Mouse (Mus musculus) c-Kit-positive CD71-positive TER-119-positive erythroid progenitor cells, embryonic 14.5 days (primary cell): ENCODE measurements around the gene Dicer1.

Experiments used
- DNase-seq: peaks from one replicate; pipeline ENCODE4 v3.0.0-alpha.2; 2013; ENCODE audit warnings: low spot score

The Dicer1 gene

GRCm38 (mm10) chr12:104677371-104677924, 74.3 kb downstream of the Dicer1 start:
- peak; percentile 15 for DNase-seq

- no peak for DNase-seq
These were observed 75.0 kb downstream of the Dicer1 start for GRCm38 (mm10) chr12:104676535-104677370.

GRCm38 (mm10) chr12:104672976-104673375, 78.8 kb downstream of the Dicer1 start:
- DNase-seq = no peak

GRCm38 (mm10) chr12:104672406-104672805, 79.3 kb downstream of the Dicer1 start:
- no peak for DNase-seq

DNA sequence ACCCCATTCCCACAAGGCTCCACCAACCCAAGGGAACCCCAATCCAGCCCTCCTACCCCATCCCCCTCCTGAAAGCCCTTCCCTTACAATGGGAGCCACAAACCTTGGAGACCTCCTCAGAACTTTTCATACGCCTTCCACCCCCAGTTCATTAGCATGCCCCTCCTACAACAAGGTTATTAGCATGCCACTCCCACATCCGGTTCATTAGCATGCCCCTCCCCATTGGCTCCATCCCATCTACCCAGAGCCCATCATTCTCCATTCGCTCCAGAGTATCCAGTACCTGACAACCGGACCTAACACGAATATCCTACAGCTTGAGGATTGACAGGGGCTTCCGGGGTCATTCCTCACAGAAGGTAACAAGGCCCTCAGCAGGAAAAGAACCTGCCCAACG, 83.9 kb downstream of the Dicer1 start:
- no peak for DNase-seq

DNA sequence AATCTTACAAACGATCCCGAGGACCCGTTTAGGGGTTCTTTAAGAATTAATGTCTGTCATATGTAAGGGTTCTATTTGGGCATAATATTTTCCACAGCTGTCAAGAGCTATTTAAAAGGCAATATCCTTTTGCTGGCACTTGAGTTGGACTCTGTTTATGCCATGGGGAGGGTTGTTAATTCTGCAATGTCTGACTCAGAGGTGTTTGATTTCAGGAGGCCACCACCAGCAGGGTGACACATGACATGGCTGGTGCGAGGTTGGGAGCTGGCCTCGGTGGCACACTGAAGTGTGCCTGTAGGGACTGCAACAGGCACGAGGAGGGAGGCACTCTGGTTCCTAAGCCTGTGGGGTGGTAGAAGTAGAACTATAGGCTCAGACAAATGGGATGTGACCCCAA, 85.8 kb downstream of the Dicer1 start:
- no peak for DNase-seq

- DNase-seq = no peak
These were observed 86.2 kb downstream of the Dicer1 start for GRCm38 (mm10) chr12:104665521-104665920.

DNA sequence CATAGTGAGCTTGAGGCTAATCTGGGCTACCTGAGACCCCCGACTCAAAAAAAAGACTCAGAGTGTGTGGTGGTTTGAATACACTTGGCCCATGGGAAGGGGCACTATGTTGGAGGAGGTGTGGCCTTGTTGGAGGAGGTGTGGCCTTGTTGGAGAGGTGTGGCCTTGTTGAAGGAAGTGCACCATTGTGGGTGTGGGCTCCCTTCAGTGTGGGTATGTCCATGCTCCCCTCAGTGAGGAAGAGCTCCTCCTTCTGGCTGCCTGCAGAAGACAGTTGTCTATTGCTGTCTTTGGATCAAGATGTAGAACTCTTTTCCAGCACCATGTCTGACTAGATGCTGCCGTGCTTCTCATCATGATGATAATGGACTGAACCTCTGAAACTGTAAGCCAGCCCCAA, 95.6 kb downstream of the Dicer1 start:
- DNase-seq = no peak

- DNase-seq = no peak
These were observed 96.7 kb downstream of the Dicer1 start for GRCm38 (mm10) chr12:104655006-104655405.

DNA sequence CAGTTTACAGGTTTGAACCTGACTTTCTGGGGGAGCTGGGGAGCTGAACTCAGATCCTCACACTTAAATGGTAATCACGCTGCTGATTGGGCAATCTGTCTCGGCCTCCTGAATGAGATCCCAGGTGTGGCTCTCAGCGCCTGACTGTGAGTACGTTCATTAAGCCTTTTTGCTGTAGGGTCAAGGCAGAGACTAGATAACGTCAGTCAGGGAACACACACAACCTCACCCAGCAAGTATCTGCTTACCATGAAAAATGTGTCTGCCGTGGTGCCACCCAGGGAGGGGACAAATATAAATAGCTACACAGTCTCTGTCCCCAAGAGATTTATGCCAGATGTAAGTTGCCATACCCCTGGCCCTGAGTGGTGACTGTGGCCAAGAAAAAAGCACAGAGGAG, 99.7 kb downstream of the Dicer1 start:
- no peak for DNase-seq

GRCm38 (mm10) chr12:104651269-104651668, 100.5 kb downstream of the Dicer1 start:
- no peak for DNase-seq

GRCm38 (mm10) chr12:104650510-104651260, 101.1 kb downstream of the Dicer1 start:
- DNase-seq = no peak

DNA sequence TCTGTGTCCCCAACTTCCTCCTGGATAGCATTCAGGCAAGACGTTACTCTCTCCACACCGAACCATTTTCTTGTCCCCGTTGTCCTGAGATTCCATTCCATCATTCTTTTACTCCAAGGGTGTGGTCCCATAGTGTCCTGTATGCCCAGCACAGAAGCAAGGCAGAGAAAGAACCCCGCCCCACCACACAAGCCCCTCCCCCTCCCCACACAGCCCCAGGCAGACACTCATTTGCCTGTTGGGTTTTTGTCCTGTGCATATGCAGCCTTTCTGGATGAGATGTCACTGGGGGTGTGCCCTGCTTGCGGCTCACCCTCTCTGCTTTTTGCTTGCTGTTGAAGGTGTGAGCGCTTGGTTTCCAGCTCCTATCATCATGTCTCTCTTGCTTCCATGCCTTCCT, 103.4 kb downstream of the Dicer1 start:
- no peak for DNase-seq

- no peak for DNase-seq
These were observed 109.4 kb downstream of the Dicer1 start for GRCm38 (mm10) chr12:104642337-104642736.

GRCm38 (mm10) chr12:104640934-104641333, 110.8 kb downstream of the Dicer1 start:
- DNase-seq = no peak

- no peak for DNase-seq
These were observed 113.6 kb downstream of the Dicer1 start for GRCm38 (mm10) chr12:104638156-104638555.
